Mouse (Mus musculus): ENCODE measurements at regions not wholly inside any gene's neighbourhood (a gene's known extent, or its start where the extent isn't known, plus 50 kb on each side); places are given as distances from the start of the nearest gene placed in this dataset.

DNA sequence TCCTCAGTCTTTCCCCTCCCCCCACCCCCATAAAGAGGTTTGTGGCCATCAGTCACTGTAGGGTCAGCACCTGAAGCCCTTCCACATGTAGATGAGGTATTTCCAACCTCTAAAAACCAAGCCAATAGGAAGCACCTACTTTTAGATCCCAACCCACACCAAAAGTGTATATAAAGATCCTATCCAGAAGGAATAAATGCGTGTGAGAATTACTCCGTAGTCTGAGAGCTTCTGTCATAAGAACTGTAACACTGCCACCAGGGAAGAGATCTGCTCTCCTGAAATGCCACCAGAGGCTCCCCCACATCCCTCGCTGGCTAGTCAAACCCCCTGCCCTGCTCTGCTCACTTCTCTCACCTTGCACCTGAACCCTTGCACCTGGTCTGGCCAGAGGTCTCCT is 145.8 kb upstream of the Bank1 start:
- TF ChIP-seq CTCF (IDR thresholded peaks at IDR 0.05; ENCODE audit: control insufficient read depth, insufficient read depth, low read length) (no peak), POLR2A (IDR thresholded peaks at IDR 0.05; ENCODE audit: borderline replicate concordance, control insufficient read depth, low read depth, low read length) (no peak)

Data from bone marrow, adult 2 months (tissue).